Mouse (Mus musculus) heart, postnatal 0 days (tissue): Measurements from ENCODE around the gene C1s2.

ENCODE experiments used
- CTCF ChIP-seq: IDR thresholded peaks from 2 replicates; pipeline ENCODE4 v1.5.1; 2016; ENCODE audit warnings: antibody characterized with exemption, control low read depth, low read depth
- EP300 ChIP-seq: IDR thresholded peaks from 2 replicates; pipeline ENCODE4 v1.6.1; 2016; ENCODE audit warnings: antibody characterized with exemption, low read depth

DNA sequence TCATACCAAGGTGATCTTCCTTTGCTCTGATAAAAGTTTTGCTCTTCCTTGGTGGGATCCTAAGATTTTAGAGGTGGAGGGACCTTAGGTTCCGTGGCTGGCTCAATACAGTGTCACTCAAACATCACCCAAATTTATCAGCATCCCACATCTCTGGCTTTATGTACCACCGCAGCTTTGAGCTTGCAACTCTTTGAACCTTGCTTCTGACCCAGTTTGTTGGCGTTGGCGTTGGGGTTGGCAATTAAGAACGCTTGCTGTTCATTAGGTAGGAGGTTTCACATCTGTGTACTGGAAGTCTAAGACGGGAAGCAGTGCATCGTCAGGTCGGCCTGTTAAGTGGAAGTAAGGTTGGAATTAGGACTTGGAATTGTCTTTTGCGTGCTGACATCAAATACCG, 29.1 kb upstream of the C1s2 start:
- TF ChIP-seq CTCF (no peak), EP300 (no peak)
